Mouse (Mus musculus) ES-E14 (cell line): ENCODE results near the gene Dnph1. TPM values are rescaled to one million over a fixed set of nuclear protein-coding genes. Genes with fewer than 3 reads are reported as not detected.

ENCODE experiments used
- DNase-seq: peaks from one replicate; pipeline ENCODE4 v3.0.0-alpha.2; 2013; ENCODE audit warnings: low read depth, low spot score
- H3K27ac ChIP-seq: 2 replicates; pipeline ENCODE4 v1.5.1; 2012; ENCODE audit warnings: low read depth, mild to moderate bottlenecking, low read length, moderate library complexity, mixed read lengths; ENCODE audit not compliant: poor library complexity, insufficient read depth, severe bottlenecking
- H3K36me3 ChIP-seq: 2 replicates; pipeline ENCODE4 v1.6.1; 2012; ENCODE audit warnings: mild to moderate bottlenecking, low read length, moderate library complexity, mixed read lengths; ENCODE audit not compliant: control insufficient read depth, poor library complexity, insufficient read depth, severe bottlenecking
- H3K4me1 ChIP-seq, 2 experiments: fragments of 150-350 bp in 1 of 2; sonication (generic) in 1 of 2; 2 replicates each; pipeline ENCODE4 v1.6.1; 2012; ENCODE audit warnings: low read length in 2 of 2, mild to moderate bottlenecking in 1 of 2, mixed read lengths in 1 of 2; ENCODE audit not compliant: control insufficient read depth in 2 of 2, insufficient read depth in 2 of 2, poor library complexity in 1 of 2
- H3K4me3 ChIP-seq, 2 experiments: fragments of 150-350 bp in 1 of 2; sonication (generic) in 1 of 2; 2 replicates each; pipeline ENCODE4 v1.5.1; 2012; ENCODE audit warnings: low read length in 2 of 2, low read depth in 1 of 2, mild to moderate bottlenecking in 1 of 2, mixed read lengths in 1 of 2; ENCODE audit not compliant: insufficient read depth in 1 of 2, poor library complexity in 1 of 2, severe bottlenecking in 1 of 2
- H3K9ac ChIP-seq: 2 replicates; pipeline ENCODE4 v1.6.1; 2012; ENCODE audit warnings: low read depth, mild to moderate bottlenecking, low read length, mixed read lengths; ENCODE audit not compliant: poor library complexity, insufficient read depth, severe bottlenecking
- H3K9me3 ChIP-seq: fragments of 150-350 bp; sonication (generic); 2 replicates; pipeline ENCODE4 v1.6.1; 2012; ENCODE audit warnings: low read depth, mild to moderate bottlenecking, low read length; ENCODE audit not compliant: control insufficient read depth, insufficient read depth
- CHD2 ChIP-seq: IDR thresholded peaks from 2 replicates; pipeline ENCODE4 v1.6.1; 2014; ENCODE audit warnings: mild to moderate bottlenecking, low read depth, low read length, inconsistent platforms
- HCFC1 ChIP-seq: IDR thresholded peaks from 2 replicates; pipeline ENCODE4 v1.6.1; 2012; ENCODE audit warnings: low read length, inconsistent platforms, borderline replicate concordance; ENCODE audit not compliant: insufficient read depth
- MAFK ChIP-seq: IDR thresholded peaks from 2 replicates; pipeline ENCODE4 v1.6.1; 2014; ENCODE audit warnings: mild to moderate bottlenecking, low read depth, low read length, inconsistent platforms; ENCODE audit not compliant: insufficient read depth
- ZC3H11A ChIP-seq: IDR thresholded peaks from 2 replicates; pipeline ENCODE4 v1.6.1; 2012; ENCODE audit warnings: low read depth, mild to moderate bottlenecking, inconsistent platforms, low read length, borderline replicate concordance
- ZNF384 ChIP-seq: IDR thresholded peaks from 2 replicates; pipeline ENCODE4 v1.6.1; 2012; ENCODE audit warnings: low read depth, low read length, inconsistent platforms
- in situ Hi-C, 2 experiments: fragments of 600-800 bp; cut with MboI; formaldehyde crosslinking; loops; one replicate each; pipeline ENCODE4 v1.15.1; 2025; ENCODE audit warnings: low sequenced_read_pairs in 2 of 2, inconsistent platforms in 1 of 2; ENCODE audit not compliant: unreplicated experiment in 2 of 2
- total RNA-seq: library from RNA; depleted of rRNA; stranded (reverse); fragments of 300-350 nt; gene quantifications from 2 replicates; pipeline ENCODE4 v1.2.3, GENCODE M21; 2012

The Dnph1 gene
- total RNA-seq, 1 experiment = 44.1 TPM

DNA sequence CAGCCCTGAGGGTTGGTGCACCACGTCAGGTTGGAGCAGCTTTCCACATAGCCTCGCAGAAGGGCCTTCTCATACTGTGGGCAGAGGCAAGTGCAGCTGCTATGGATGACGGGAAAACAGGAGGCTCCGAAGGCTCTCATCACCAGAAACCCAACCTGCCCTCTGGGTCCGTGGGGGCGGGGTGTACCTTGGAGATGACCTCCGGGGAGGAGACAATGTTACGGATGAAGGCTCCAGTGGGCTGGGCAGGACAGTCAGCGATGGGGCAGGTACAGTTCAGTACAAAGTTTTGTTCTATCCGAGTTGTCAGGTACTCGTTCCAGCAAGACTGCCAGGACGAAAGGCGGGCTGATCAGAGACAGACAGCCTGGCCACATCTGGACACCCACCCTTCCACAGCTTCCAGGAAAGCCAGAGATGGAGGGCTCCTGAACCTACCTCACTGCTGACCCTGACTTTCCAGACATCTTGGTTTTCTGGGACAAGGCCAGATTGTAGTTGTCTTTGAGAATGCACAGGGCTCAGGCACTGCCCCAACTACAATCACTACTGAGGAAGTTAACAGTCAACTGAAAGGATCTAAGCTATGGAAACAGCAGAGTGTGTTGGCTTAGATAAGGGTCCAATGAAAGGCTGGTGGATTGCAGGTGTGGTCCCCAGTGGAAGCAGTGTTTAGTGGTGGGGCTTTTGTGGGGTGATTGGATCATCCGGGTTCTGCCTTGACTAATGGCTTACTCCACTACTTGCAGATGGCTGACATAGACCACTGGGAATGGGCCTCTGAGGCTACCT lies 7.5 kb downstream of the Dnph1 start:
- Histone ChIP-seq H3K4me1 (peaks cover 0 to 9% of the 10 kb centered on the region in 2 experiments; a peak in 1 of 4 replicates), H3K36me3 (peaks cover 16% of the 10 kb centered on the region), H3K9ac (peak overlapping the region; percentile 1; the same call in 1 of the 2 replicates), H3K4me3 (no peak overlapping the region; a peak in 1 of 4 replicates), H3K27ac (no peak overlapping the region), H3K9me3 (no peaks in the 10 kb centered on the region)
- no peak for DNase-seq
- TF ChIP-seq CHD2 = no peak
- in situ Hi-C loops = no loop called here

DNA sequence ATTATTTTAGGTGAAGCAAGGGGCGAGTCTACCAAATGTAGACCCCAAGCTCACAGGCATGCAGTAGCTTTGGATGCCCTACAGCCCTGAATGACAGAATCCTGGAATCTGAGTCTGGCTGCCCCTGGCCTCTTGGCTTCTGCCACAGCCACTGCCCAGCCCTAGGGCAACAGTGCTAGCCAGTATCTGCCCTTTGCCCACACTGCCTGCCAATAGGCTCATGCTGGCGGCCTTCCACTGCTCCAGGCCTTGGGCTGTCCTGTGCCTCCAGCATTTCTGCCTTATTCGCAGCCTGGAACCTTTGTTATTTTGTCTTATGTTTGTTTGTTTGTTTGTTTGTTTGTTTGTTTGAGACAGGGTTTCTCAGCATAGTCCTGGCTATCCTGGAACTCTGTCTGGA lies 9.1 kb downstream of the Dnph1 start:
- in situ Hi-C loops = no loop called here
- no peaks in the 10 kb centered on the region for H3K9me3 ChIP-seq
- H3K4me3 ChIP-seq = no peak overlapping the region
- no peak for DNase-seq
- H3K4me1 ChIP-seq = peaks cover 0 to 9% of the 10 kb centered on the region in 2 experiments; a peak in 1 of 4 replicates
- TF ChIP-seq CHD2 = no peak
- TF ChIP-seq ZC3H11A = no peak
- TF ChIP-seq HCFC1 = no peak
- no peak for TF ChIP-seq ZNF384
- TF ChIP-seq MAFK = no peak
- no peak overlapping the region for H3K9ac ChIP-seq
- peaks cover 5% of the 10 kb centered on the region; the same call in 1 of the 2 replicates for H3K36me3 ChIP-seq
- no peak overlapping the region for H3K27ac ChIP-seq

DNA sequence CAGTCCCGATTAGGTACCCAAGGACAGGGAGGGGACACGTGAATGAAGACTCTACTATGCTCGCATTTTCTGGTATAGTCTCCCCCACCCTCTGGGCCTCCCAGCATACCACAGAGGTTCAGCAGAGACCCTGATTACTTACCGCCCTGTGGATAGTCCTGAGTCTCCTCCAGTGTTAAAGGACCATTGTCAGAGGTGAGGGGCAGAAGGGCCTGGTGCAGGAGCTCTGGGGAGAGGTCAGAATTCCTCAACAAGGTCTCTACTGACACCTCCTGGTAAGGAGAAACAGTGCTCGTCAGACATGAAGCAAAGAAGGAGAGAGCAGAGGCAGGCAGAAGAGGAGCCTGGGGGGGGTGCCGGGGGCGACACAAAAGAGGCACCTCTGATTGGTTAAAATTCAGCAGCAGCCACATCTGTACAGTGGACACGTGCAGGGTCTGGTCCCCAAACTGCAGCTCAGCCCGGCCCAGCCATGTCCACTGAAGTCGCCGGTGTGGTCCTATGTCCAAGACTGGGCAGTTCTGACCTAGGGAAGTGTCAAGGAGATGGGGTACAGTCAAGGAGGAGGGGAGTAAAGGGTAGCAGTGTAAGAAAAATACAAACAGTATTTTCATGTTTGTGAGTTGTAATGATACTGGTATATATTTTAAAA lies 14.7 kb downstream of the Dnph1 start:
- Histone ChIP-seq H3K4me3 (no peak overlapping the region), H3K27ac (no peak overlapping the region), H3K36me3 (0 out of 2 replicates have a peak, but pooled peaks cover 2% of the 10 kb centered on the region), H3K9ac (peak overlapping the region; percentile 51; the same call in 1 of the 2 replicates), H3K9me3 (no peaks in the 10 kb centered on the region), H3K4me1 (0 out of 4 replicates have a peak, but pooled peaks cover 0 to 2% of the 10 kb centered on the region in 2 experiments)
- in situ Hi-C loops = no loop called here
- no peak for DNase-seq
- TF ChIP-seq CHD2 (no peak), ZC3H11A (peak; percentile 58; the same call in 1 of the 2 replicates)

DNA sequence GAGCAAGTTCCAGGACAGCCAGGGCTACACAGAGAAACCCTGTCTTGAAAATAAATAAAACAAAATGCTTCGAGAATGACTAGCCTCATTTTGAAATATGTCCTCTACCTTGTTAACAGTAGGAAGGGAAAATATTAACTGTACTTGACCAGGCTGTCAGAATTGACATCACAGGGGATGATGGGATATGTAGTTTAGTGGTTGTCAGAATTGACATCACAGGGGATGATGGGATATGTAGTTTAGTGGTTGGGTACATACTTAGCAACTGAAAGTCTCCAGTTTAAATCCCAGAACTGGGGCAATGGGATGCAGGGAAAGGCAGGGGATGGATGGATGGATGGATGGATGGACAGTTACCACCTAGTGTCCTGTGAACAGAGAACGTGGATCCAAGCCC lies 16.8 kb downstream of the Dnph1 start:
- no peaks in the 10 kb centered on the region for H3K9me3 ChIP-seq
- no peak for DNase-seq
- H3K4me3 ChIP-seq = no peak overlapping the region
- H3K9ac ChIP-seq = no peak overlapping the region
- H3K4me1 ChIP-seq = 0 out of 4 replicates have a peak, but pooled peaks cover 0 to 2% of the 10 kb centered on the region in 2 experiments
- no peaks in the 10 kb centered on the region for H3K36me3 ChIP-seq
- TF ChIP-seq CHD2 (no peak), HCFC1 (peak; percentile 93), ZNF384 (no peak), MAFK (no peak)
- in situ Hi-C loops = no loop called here
- no peak overlapping the region for H3K27ac ChIP-seq
